Mouse (Mus musculus) activated CD4-positive, CD25-positive, alpha-beta regulatory T cell, adult 4 months (primary cell): ENCODE data around the gene Itpkc. TPM values are rescaled to one million over a fixed set of nuclear protein-coding genes. Genes with fewer than 3 reads are reported as not detected.

Experiments used
- ATAC-seq: one replicate; pipeline ENCODE4 v1.8.0; 2017
- polyA plus RNA-seq, 2 experiments: library from polyadenylated mRNA; unstranded; fragments of 100-300 nt; shearing (Covaris generic); gene quantifications; one replicate each; pipeline ENCODE4 v1.2.1; 2017

Itpkc gene
- polyA plus RNA-seq, 2 experiments from 2014 or later, result 1.3 to 1.5 TPM

DNA sequence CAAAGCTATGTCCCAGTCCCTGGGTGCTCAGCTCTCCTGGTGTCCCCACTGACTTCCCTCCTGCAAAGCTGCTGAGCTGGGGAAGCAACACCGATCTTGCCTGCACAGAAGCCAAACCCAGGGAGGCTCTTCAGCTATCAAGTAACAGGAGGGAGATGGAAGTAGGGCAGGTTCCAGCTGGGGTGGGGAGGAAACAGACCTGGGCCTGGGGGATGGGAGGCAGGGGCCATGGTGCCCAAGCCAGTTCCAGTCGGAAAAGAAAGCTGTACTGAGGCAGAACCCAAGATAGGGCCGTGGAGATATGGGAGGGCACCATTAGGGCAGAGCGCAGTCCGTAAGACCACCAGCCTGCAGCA is 65.0 kb downstream of the Itpkc start:
- ATAC-seq, result no peak

DNA sequence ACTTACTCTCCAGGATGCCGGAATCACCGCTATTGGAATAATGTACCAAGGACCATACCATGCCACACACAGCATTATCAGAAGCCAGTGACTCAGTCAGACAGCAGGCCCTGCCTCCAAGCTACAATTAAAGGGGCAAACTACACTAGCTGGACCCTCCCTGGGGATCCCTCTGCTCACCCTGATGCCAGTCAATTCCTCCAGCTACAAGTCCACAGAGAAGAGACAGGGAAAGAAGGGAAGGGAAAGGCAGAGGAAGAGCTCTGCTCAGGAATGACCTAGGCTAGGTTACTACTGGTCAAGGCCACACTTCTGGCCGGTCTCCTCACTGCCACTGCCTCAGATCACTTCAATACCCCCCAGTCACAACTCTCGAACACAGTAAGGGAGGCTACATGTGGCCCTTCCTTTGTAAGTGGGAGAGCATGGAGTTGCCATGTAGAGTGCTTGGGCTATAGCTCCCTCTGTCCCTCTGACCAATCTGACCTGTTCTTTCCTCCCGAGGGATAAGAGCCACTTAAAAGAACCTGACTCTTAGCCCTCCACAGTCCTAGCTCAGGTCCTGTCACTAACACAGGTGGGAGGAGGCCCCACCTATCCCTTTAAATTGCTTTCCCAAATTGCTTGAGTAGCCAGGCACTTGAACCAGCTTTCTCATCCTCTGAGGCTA is 65.5 kb downstream of the Itpkc start:
- no peak for ATAC-seq

DNA sequence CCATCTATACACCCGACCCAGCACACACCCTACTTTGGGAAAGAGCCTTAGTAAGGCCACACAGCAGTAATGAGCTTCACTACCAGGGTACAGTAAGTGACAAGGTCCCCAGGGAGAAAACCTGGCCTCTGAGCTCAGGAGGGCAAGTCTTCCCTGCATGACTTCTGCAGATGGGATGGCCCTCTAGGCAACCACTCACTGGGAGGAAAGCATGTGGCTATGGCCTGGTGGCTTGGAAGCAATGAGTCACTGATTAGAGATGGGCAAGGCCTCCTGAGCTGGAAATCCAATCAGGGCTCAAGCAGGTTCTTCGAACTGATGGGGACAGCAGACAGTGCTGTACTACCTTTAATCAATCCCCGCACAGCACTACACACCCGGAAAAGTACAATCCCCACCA is 66.7 kb downstream of the Itpkc start:
- ATAC-seq, result no peak

DNA sequence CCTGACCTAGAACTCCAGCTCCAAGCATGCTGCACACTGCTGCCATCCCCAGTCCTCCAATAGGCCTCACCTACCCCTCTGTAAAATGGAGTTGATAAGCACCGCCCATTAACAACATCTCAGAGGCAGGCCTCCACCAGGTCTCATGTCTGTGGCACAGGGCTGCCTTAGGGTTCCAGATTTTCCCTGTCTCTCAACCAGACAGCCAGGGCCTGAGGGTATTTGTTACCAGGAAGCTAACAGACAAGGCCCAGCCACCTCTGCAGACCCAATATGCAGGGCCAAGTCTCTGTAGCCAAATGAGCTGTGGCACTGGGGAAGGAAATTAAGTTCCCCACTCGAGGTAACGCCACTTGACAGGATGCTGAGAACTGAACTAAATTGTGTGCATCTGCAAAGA is 67.5 kb downstream of the Itpkc start:
- no peak for ATAC-seq

DNA sequence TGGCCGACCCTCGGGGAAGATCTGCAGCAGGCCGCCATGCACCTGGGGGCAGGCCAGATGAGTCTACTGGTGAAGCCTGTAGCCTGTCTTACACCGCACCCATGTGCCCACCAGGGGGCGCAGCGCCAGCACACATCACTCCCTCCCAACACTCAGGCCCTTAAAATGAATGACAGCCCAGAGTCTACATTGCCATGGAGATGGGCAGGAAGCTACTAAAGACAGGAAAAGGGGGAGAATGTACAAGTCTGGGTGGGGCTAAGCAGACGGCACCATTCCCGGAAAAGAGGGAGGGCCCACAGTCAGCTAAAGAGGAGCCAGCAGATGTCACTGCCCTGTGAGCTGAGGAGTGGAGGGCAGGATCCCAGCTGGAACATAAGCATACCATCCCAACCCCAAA is 68.6 kb downstream of the Itpkc start:
- peak; percentile 90 for ATAC-seq

DNA sequence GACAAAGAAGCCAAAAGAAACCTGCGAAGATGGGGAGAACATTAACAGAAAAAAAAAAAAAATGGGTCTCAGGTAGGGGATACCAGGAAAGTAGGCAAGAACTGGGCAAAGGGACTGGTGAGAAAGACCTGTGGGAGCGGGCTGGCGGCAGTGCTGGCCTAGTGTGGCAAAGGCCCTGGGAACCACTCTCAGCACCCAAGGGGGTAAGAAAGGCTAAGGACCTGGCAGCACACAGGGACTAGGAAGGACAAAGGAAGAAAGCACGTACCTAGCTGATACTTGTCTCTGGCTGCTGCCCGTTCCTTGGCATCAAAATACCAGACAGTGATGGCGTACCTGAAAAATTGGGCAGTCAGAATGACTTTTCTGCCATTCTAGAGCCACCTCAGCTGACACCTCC is 69.2 kb downstream of the Itpkc start:
- ATAC-seq, result no peak

DNA sequence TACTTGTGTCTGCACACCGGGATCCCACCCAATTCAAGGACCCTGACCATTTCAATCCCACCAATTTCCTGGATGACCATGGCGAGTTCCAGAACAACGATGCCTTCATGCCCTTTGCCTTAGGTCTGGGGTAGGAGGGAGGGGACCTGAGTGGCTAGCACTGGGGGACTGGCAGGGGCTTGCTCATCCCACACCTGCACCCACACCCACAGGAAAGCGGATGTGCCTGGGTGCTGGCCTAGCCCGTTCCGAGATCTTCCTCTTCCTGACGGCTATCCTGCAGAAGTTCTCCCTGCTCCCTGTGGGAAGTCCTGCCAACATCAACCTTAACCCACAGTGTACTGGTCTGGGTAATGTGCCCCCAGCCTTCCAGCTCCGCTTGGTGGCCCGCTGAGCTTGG is 70.3 kb downstream of the Itpkc start:
- no peak for ATAC-seq

Other genes starting within 250 kb of the Itpkc start
- not detected for gene Cyp2a12, start 199.6 kb downstream of the Itpkc start, polyA plus RNA-seq
- not detected for gene Cyp2f2, start 108.8 kb downstream of the Itpkc start, polyA plus RNA-seq
- under 1 TPM in 1 of 2 experiments, not detected in 1; 0.41 TPM for gene Cyp2t4, start 74.9 kb downstream of the Itpkc start, polyA plus RNA-seq
- gene Egln2, start 61.9 kb downstream of the Itpkc start, polyA plus RNA-seq, result 10 to 100 TPM; 12.4 to 14.3 TPM
- 100 to 1,000 TPM; 126 to 166 TPM for gene Rab4b, start 49.8 kb downstream of the Itpkc start, polyA plus RNA-seq
- gene Gm21983, start 47.6 kb downstream of the Itpkc start, polyA plus RNA-seq, result under 1 TPM in 1 of 2 experiments, not detected in 1; 0.52 TPM
- under 1 TPM in 1 of 2 experiments, not detected in 1; 0.34 TPM for gene Mia, start 47.5 kb downstream of the Itpkc start, polyA plus RNA-seq
- gene BC024978, start 32.9 kb downstream of the Itpkc start, polyA plus RNA-seq, result 1 to 10 TPM; 4.2 to 4.5 TPM
- gene Snrpa, start 32.4 kb downstream of the Itpkc start, polyA plus RNA-seq, result 100 to 1,000 TPM in 1 of 2 experiments, 10 to 100 TPM in 1; 74.6 to 109 TPM
- gene Coq8b, start 4.4 kb upstream of the Itpkc start, polyA plus RNA-seq, result 10 to 100 TPM in 1 of 2 experiments, 1 to 10 TPM in 1; 6.3 to 12.5 TPM
- gene Numbl, start 29.8 kb upstream of the Itpkc start, polyA plus RNA-seq, result not detected
- gene Ltbp4, start 109.0 kb upstream of the Itpkc start, polyA plus RNA-seq, result 1 to 10 TPM in 1 of 2 experiments, under 1 TPM in 1; 0.94 to 1.3 TPM
- 10 to 100 TPM; 48.9 to 66.0 TPM for gene Shkbp1, start 127.4 kb upstream of the Itpkc start, polyA plus RNA-seq
- gene Gm20479, start 128.8 kb upstream of the Itpkc start, polyA plus RNA-seq, result 1 to 10 TPM; 1.4 to 3.3 TPM
- under 1 TPM; 0.16 to 0.37 TPM for gene Sptbn4, start 219.0 kb upstream of the Itpkc start, polyA plus RNA-seq
- 10 to 100 TPM; 13.9 to 16.7 TPM for gene Blvrb, start 219.3 kb upstream of the Itpkc start, polyA plus RNA-seq
- gene Sertad3, start 245.1 kb upstream of the Itpkc start, polyA plus RNA-seq, result 10 to 100 TPM; 41.9 to 47.6 TPM